Comparison of ENCODE assay signal across 8 mouse cellular contexts in the genomic region with DNA sequence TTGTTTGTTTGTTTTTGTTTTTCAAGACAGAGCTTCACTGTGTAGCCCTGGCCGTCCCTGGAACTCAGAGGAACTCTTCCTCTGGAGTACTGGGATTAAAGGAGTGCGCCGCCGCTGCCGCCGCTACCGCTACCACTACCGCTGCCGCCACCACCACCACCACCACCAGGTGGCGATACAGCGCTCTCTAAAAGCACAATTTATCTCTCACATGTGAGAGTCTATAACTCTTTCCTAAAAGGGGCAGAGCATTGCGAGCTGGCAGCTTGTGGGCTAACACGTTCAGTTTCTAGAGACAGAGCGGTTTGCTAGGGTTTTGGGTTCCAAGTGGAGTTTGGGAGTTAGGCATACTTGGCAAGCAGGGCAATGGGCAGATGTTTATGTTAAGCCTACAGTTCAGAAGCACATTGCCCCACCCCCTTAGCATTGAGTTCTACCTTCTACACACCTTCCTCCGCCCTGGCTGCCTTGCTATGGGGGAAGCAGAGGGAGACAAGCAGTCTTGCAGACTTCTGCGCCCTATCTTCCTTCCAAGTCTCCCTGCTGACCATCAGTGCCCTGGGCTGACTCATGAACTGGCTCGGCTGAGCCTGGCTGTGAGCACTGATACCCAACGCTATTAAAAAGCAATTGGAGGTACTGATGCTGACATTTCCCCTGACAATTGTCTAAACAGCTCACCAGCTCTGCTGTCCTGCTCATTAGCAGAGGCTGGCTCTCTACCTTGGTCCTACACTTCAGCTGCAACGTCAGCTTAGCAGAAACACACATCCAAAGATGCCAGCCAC. TPM values are rescaled to one million over a fixed set of nuclear protein-coding genes. Genes with fewer than 3 reads are reported as not detected.
DNase-seq lines count a peak whose midpoint lies in the region; ATAC-seq lines count a peak whose summit lies in the region.

No protein-coding gene starts in this region.

- intact Hi-C loops in gastrocnemius, postnatal 36 days (cut with DNase I), result no loop called here

- peak; percentile 81 for DNase-seq in 416B (ENCODE audit: low read depth)
- DNase-seq in adrenal gland, adult 18-20 months (ENCODE audit: low spot score in 2 of 2), result peak; percentile 56 to 77
- DNase-seq in embryo, embryonic 11 days, result peak; percentile 91
- peak; percentile 42 to 50 for DNase-seq in gastrocnemius, postnatal 36 days
- peak; percentile 92 for DNase-seq in limb, embryonic 10.5 days (ENCODE audit: low spot score)
- peak; percentile 99 for DNase-seq in midbrain, embryonic 11.5 days (ENCODE audit: low spot score, missing footprints)
- peak; percentile 33 to 70 for DNase-seq in spleen, postnatal 10 days (ENCODE audit: low spot score in 2 of 2)

- H3K4me3 ChIP-seq in intestine, embryonic 16.5 days (ENCODE audit: low read length), result peak overlapping the region; percentile 31
- peak overlapping the region; percentile 45 for H3K4me3 ChIP-seq in limb, embryonic 10.5 days
- H3K4me3 ChIP-seq in midbrain, embryonic 11.5 days (ENCODE audit: low read depth, low read length), result peak overlapping the region; percentile 22

- H3K4me1 ChIP-seq in intestine, embryonic 16.5 days (ENCODE audit: control insufficient read depth, insufficient read depth, low read length), result peaks cover 26% of the 10 kb centered on the region
- H3K4me1 ChIP-seq in limb, embryonic 10.5 days, result peaks cover 28% of the 10 kb centered on the region
- peaks cover 4% of the 10 kb centered on the region; the same call in 1 of the 2 replicates for H3K4me1 ChIP-seq in midbrain, embryonic 11.5 days (ENCODE audit: control insufficient read depth, insufficient read depth, low read length)

- no peak overlapping the region for H3K9ac ChIP-seq in intestine, embryonic 16.5 days (ENCODE audit: low read depth, low read length)
- peak overlapping the region; percentile 31; the same call in 1 of the 2 replicates for H3K9ac ChIP-seq in midbrain, embryonic 11.5 days (ENCODE audit: low read length)

- H3K27ac ChIP-seq in intestine, embryonic 16.5 days (ENCODE audit: low read length), result no peak overlapping the region
- no peak overlapping the region for H3K27ac ChIP-seq in limb, embryonic 10.5 days
- no peak overlapping the region for H3K27ac ChIP-seq in midbrain, embryonic 11.5 days (ENCODE audit: low read depth, low read length)

- peak overlapping the region; percentile 60 for H3K4me2 ChIP-seq in intestine, embryonic 16.5 days (ENCODE audit: low read depth, low read length)
- H3K4me2 ChIP-seq in midbrain, embryonic 11.5 days, result peak overlapping the region; percentile 54

- no peaks in the 10 kb centered on the region for H3K36me3 ChIP-seq in intestine, embryonic 16.5 days (ENCODE audit: control insufficient read depth, insufficient read depth, low read length)
- no peaks in the 10 kb centered on the region for H3K36me3 ChIP-seq in limb, embryonic 10.5 days
- no peaks in the 10 kb centered on the region for H3K36me3 ChIP-seq in midbrain, embryonic 11.5 days (ENCODE audit: control insufficient read depth, insufficient read depth, low read length)

- no peaks in the 10 kb centered on the region for H3K9me3 ChIP-seq in intestine, embryonic 16.5 days (ENCODE audit: control insufficient read depth, low read length)
- H3K9me3 ChIP-seq in limb, embryonic 10.5 days (replicated peaks), result no peaks in the 10 kb centered on the region
- H3K9me3 ChIP-seq in midbrain, embryonic 11.5 days (ENCODE audit: control insufficient read depth, low read length), result no peaks in the 10 kb centered on the region

- 8% methylated on average over 19 of the region's 19 CpGs for WGBS in intestine, embryonic 16.5 days
- WGBS in limb, embryonic 10.5 days, result 12% methylated on average over 19 of the region's 19 CpGs
- 12% methylated on average over 19 of the region's 19 CpGs for WGBS in midbrain, embryonic 11.5 days

- peak; percentile 18 for ATAC-seq in intestine, embryonic 16.5 days
- peak; percentile 65; the same call in 1 of the 2 replicates for ATAC-seq in midbrain, embryonic 11.5 days (ENCODE audit: low FRiP score)

- peaks cover 4% of the 10 kb centered on the region for H3K27me3 ChIP-seq in intestine, embryonic 16.5 days (replicated peaks; ENCODE audit: control insufficient read depth, insufficient read depth, low read length)
- peaks cover 53% of the 10 kb centered on the region for H3K27me3 ChIP-seq in limb, embryonic 10.5 days (ENCODE audit: low read depth, poor library complexity, severe bottlenecking)
- peaks cover 25% of the 10 kb centered on the region for H3K27me3 ChIP-seq in midbrain, embryonic 11.5 days (ENCODE audit: control insufficient read depth, insufficient read depth, low read length)

RNA-seq across cellular contexts. Expression of gene Rhou, which starts 24.6 kb away (rescaled TPM):
- total RNA-seq in adrenal gland, adult 18-20 months (2021), result 10 to 100 TPM; 42.5 to 42.8 TPM
- total RNA-seq in gastrocnemius, postnatal 36 days (2021), result 10 to 100 TPM; 12.8 to 14.7 TPM
- 5.3 and 5.5 TPM in 2 replicates for polyA plus RNA-seq in intestine, embryonic 16.5 days (2015; fragmentation: Nextera tagmentation; extraction: Ambion mirVana)
- polyA plus RNA-seq in limb, embryonic 10.5 days (2016; fragmentation: Nextera tagmentation; extraction: Ambion mirVana), result 6.7 and 7.3 TPM in 2 replicates
- polyA plus RNA-seq in midbrain, embryonic 11.5 days (2014; fragmentation: Nextera tagmentation; extraction: Ambion mirVana), result 7.7 and 8.3 TPM in 2 replicates

Comparison
In these comparisons a context has a peak if more than half of its experiments do, and no peak if none do; other contexts are left out.
1. DNase-seq: peak in every context shown above with its lines; median percentile 99 in midbrain, embryonic 11.5 days; 92 in limb, embryonic 10.5 days; 91 in embryo, embryonic 11 days; 81 in 416B; 66 in adrenal gland, adult 18-20 months; 52 in spleen, postnatal 10 days; 46 in gastrocnemius, postnatal 36 days.